Mouse (Mus musculus) MEL (cell line): Measurements from ENCODE around the gene Axdnd1.

Experiments
- CTCF ChIP-seq, 3 experiments: IDR thresholded peaks in 2 of 3; conservative IDR thresholded peaks in 1 of 3; 2 replicates each; pipeline ENCODE4 v1.5.1; 2011 to 2012; ENCODE audit warnings: low read length in 3 of 3, low read depth in 2 of 3, mild to moderate bottlenecking in 2 of 3, improper control_type of control experiment in 1 of 3, inconsistent platforms in 1 of 3, mixed read lengths in 1 of 3, moderate library complexity in 1 of 3; ENCODE audit not compliant: control insufficient read depth in 1 of 3, insufficient read depth in 1 of 3, poor library complexity in 1 of 3, severe bottlenecking in 1 of 3
- EP300 ChIP-seq, 2 experiments: IDR thresholded peaks; 2 replicates each; pipeline ENCODE4 v1.6.1; 2011; ENCODE audit warnings: improper control_type of control experiment in 2 of 2, low read length in 2 of 2, low read depth in 1 of 2, mild to moderate bottlenecking in 1 of 2
- ETS1 ChIP-seq: IDR thresholded peaks from 2 replicates; pipeline ENCODE4 v1.6.1; 2012; ENCODE audit warnings: low read depth, mild to moderate bottlenecking, inconsistent platforms, low read length, improper control_type of control experiment, moderate library complexity
- RCOR1 ChIP-seq: IDR thresholded peaks from 2 replicates; pipeline ENCODE4 v1.6.1; 2012; ENCODE audit warnings: low read depth, mild to moderate bottlenecking, inconsistent platforms, low read length, improper control_type of control experiment
- ZNF384 ChIP-seq: IDR thresholded peaks from 2 replicates; pipeline ENCODE4 v1.6.1; 2012; ENCODE audit warnings: low read depth, mild to moderate bottlenecking, inconsistent platforms, low read length, improper control_type of control experiment

DNA sequence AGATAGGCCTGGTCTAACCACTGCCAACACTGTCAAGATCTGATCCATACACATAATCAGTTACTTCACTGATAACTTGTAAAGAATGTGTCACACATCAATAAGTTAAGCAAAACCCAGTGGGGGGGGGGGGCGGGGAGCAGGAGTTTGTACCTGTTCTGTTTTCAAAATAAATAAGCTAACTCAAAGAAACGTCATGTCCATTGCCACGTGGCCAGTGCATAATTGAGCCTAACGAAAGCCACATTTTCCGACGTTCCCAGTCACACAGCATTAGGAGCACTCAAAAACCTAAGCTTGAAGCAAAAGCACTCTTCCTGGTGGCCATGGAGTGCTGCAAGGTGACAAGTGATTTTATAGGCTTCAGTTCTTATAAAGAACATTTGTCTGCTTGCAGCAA lies 40.1 kb upstream of the Axdnd1 start:
- TF ChIP-seq EP300 (IDR thresholded peaks at IDR 0.05; ENCODE audit: low read depth in 1 of 2, low read length in 2 of 2): no peak
- no peak for TF ChIP-seq RCOR1
- no peak for TF ChIP-seq CTCF (IDR thresholded peaks at IDR 0.05 in 2 of 3, conservative IDR thresholded peaks at IDR 0.05 in 1 of 3; ENCODE audit: control insufficient read depth in 1 of 3, insufficient read depth in 1 of 3, low read depth in 2 of 3, low read length in 3 of 3, poor library complexity in 1 of 3, severe bottlenecking in 1 of 3)
- no peak for TF ChIP-seq ZNF384
- TF ChIP-seq ETS1: no peak
